Mouse (Mus musculus): ENCODE data around the gene Kctd2.
A peak's percentile ranks its signal among the peaks of the same experiment; 100 is the strongest.

The Kctd2 gene

GRCm38 (mm10) chr11:115400630-115401391 is 19.1 kb upstream of the Kctd2 start:
- DNase-seq (ENCODE audit: low spot score in 2 of 2) = no peak

- DNase-seq (ENCODE audit: low spot score in 2 of 2) = peak; percentile 80 to 86
Measured at GRCm38 (mm10) chr11:115403338-115404124, 16.4 kb upstream of the Kctd2 start, which contains the start of gene Mrpl58. Mrpl58 (plus strand) TSS chr11:115403752.

- no peak for DNase-seq (ENCODE audit: low spot score in 2 of 2)
Measured at GRCm38 (mm10) chr11:115405723-115406122, 14.2 kb upstream of the Kctd2 start.

- DNase-seq (ENCODE audit: low spot score in 2 of 2) = no peak
Measured at GRCm38 (mm10) chr11:115406858-115407401, 13.0 kb upstream of the Kctd2 start.

GRCm38 (mm10) chr11:115408266-115408920 is 11.5 kb upstream of the Kctd2 start:
- DNase-seq (ENCODE audit: low spot score in 2 of 2) = no peak

- DNase-seq (ENCODE audit: low spot score in 2 of 2) = no peak
Measured at GRCm38 (mm10) chr11:115409556-115409955, 10.4 kb upstream of the Kctd2 start.

GRCm38 (mm10) chr11:115420336-115421190 is 635 bp downstream of the Kctd2 start:
- peak in 1 of 2 experiments; percentile 61 for DNase-seq (ENCODE audit: low spot score in 2 of 2)

GRCm38 (mm10) chr11:115421328-115421727 is 1.4 kb downstream of the Kctd2 start:
- DNase-seq (ENCODE audit: low spot score in 2 of 2) = no peak

GRCm38 (mm10) chr11:115421972-115422371 is 2.0 kb downstream of the Kctd2 start:
- no peak for DNase-seq (ENCODE audit: low spot score in 2 of 2)

GRCm38 (mm10) chr11:115423091-115423490 is 3.2 kb downstream of the Kctd2 start:
- no peak for DNase-seq (ENCODE audit: low spot score in 2 of 2)

GRCm38 (mm10) chr11:115424666-115425065 is 4.7 kb downstream of the Kctd2 start:
- no peak for DNase-seq (ENCODE audit: low spot score in 2 of 2)

- no peak for DNase-seq (ENCODE audit: low spot score in 2 of 2)
Measured at GRCm38 (mm10) chr11:115425671-115426070, 5.7 kb downstream of the Kctd2 start.

- peak in 1 of 2 experiments; percentile 46 for DNase-seq (ENCODE audit: low spot score in 2 of 2)
Measured at GRCm38 (mm10) chr11:115427482-115428331, 7.8 kb downstream of the Kctd2 start.

GRCm38 (mm10) chr11:115429307-115429706 is 9.4 kb downstream of the Kctd2 start:
- no peak for DNase-seq (ENCODE audit: low spot score in 2 of 2)

GRCm38 (mm10) chr11:115430561-115430960 is 10.6 kb downstream of the Kctd2 start:
- no peak for DNase-seq (ENCODE audit: low spot score in 2 of 2)

- DNase-seq (ENCODE audit: low spot score in 2 of 2) = no peak
Measured at GRCm38 (mm10) chr11:115432814-115433213, 12.9 kb downstream of the Kctd2 start.

GRCm38 (mm10) chr11:115433342-115433741 is 13.4 kb downstream of the Kctd2 start:
- no peak for DNase-seq (ENCODE audit: low spot score in 2 of 2)

- DNase-seq (ENCODE audit: low spot score in 2 of 2) = no peak
Measured at GRCm38 (mm10) chr11:115435596-115436337, 15.8 kb downstream of the Kctd2 start.

- DNase-seq (ENCODE audit: low spot score in 2 of 2) = no peak
Measured at GRCm38 (mm10) chr11:115437571-115438122, 17.7 kb downstream of the Kctd2 start.

Measured in urinary bladder, postnatal 4 days (tissue).